Mouse (Mus musculus) urinary bladder, postnatal 25 days (tissue): ENCODE measurements at regions not wholly inside any gene's neighbourhood (a gene's known extent, or its start where the extent isn't known, plus 50 kb on each side); places are given as distances from the start of the nearest gene placed in this dataset.

Experiments used
- DNase-seq: peaks from one replicate; pipeline ENCODE4 v3.0.0; 2022; ENCODE audit warnings: low spot score

DNA sequence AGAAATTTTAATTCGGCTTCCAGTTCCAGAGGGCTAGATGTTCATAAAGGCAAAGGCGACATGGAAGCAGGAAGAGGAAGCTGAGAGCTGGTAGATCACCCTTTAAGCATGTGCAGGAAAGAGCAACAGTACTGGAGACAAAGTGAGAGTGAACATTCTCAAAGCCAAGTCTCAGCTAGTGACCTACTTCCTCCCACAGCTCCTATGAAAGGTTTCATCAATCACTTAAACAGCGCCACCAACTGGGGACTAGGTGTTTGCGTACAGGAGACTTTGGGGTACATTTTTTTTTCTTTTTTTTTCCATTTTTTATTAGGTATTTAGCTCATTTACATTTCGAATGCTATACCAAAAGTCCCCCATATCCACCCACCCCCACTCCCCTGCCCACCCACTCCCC is 61.7 kb upstream of the Gucy1a1 start:
- DNase-seq: no peak
